Mouse (Mus musculus): Measurements from ENCODE around the gene Gnai3. TPM values are rescaled to one million over a fixed set of nuclear protein-coding genes. Genes with fewer than 3 reads are reported as not detected.

Gnai3 gene
- polyA plus RNA-seq, 1 experiment from 2014 or later, result 157 TPM

DNA sequence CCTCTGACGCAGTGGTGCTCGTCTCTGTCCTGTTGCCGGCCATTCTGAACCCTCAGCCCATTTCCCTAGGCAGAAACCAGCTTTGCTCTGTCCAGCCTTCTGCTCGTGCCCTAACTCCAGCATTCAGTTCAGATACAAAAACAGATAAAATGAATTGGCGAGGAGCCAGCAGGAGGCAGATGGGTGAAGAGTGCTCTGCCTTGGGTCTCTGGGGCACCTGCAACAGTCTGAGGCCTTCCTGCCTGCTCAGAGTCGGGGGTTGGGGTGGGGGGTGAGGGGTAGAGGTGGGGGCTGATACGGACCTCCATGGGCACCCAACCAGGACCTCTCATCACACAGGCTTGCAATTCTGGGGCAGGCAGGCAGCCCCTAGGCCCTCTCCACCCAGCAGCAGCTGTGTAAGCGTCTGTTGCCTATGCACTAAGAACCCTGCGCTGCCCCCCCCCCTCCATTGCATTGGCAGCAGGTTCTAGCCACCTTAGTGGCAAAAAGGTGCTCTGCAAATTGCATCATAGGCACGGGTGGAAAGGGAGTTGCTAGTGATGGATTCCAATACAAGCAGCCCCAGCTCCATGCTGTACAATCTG is 72.9 kb downstream of the Gnai3 start:
- WGBS, result 68% methylated on average over 10 of the region's 10 CpGs
- no peak overlapping the region for H3K4me2 ChIP-seq (ENCODE audit: low read length)
- peak overlapping the region; percentile 49 for H3K27ac ChIP-seq (ENCODE audit: low read depth, low read length)
- ATAC-seq, result peak; percentile 43; the same call in 1 of the 2 replicates
- no peaks in the 10 kb centered on the region for H3K27me3 ChIP-seq (replicated peaks; ENCODE audit: control insufficient read depth, insufficient read depth, low read length)
- no peaks in the 10 kb centered on the region for H3K9me3 ChIP-seq (replicated peaks; ENCODE audit: control insufficient read depth, low read length)
- DNase-seq (ENCODE audit: low spot score), result peak; percentile 46
- H3K4me1 ChIP-seq (ENCODE audit: control insufficient read depth, insufficient read depth, low read length), result no peaks in the 10 kb centered on the region
- no peak overlapping the region for H3K9ac ChIP-seq (ENCODE audit: low read length)
- peaks cover 46% of the 10 kb centered on the region for H3K36me3 ChIP-seq (ENCODE audit: control insufficient read depth, insufficient read depth, low read length)
- no peak overlapping the region for H3K4me3 ChIP-seq (ENCODE audit: low read depth, low read length)

DNA sequence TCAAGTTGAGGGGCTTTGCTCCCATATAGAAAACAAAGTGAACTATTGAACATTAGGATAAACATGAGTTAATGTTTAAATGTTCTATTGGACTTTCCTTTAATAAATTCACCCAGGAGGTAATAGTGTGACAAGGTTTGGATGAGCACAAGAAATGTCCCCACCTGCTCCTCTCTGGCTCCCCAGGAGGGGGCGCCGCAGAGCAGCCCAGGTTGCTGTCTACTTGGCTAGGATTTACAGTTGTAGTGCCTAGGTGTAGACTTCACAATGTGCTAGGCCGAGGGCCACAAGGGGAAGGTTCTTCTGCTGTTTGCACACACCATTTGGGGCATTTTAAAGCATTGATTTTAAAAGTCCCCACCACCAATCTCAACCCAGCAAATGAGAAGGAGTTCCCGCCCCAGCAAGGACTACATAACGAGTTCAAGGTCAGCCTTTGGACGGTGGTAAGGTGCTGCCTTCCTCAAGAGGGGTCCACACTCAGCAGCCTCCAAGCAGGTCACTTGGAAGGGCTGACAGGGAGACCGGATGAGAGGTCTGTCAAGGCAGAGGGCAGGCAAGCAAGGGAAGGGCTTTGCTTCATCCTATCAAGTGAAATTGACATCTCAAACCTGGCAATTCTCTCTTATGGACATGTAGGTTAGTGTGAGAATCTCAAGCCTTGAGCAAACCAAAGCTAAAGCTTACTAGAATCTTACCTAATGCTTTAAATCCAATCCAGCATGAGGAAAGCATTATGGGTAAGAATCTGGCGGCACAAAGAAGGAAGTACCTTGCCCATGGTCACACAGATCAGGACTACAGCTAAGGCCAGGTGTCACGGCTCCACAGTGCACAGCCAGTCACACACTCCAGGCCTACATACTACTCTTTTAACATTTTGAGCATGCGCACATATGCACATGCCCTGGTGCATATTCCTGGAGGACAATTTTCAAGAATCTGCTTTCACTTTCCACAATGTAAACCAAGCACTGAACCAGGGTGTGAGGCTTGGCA is 75.4 kb downstream of the Gnai3 start:
- Histone ChIP-seq H3K4me2 (ENCODE audit: low read length) (no peak overlapping the region), H3K27ac (ENCODE audit: low read depth, low read length) (no peak overlapping the region), H3K4me1 (ENCODE audit: control insufficient read depth, insufficient read depth, low read length) (no peaks in the 10 kb centered on the region), H3K36me3 (ENCODE audit: control insufficient read depth, insufficient read depth, low read length) (peaks cover 21% of the 10 kb centered on the region), H3K9me3 (replicated peaks; ENCODE audit: control insufficient read depth, low read length) (no peaks in the 10 kb centered on the region), H3K27me3 (replicated peaks; ENCODE audit: control insufficient read depth, insufficient read depth, low read length) (no peaks in the 10 kb centered on the region), H3K4me3 (ENCODE audit: low read depth, low read length) (no peak overlapping the region), H3K9ac (ENCODE audit: low read length) (no peak overlapping the region)
- DNase-seq (ENCODE audit: low spot score), result peak; percentile 36
- ATAC-seq, result 0 out of 2 replicates have a peak, but pooled peaks have one; percentile 13
- 69% methylated on average over 10 of the region's 10 CpGs for WGBS

DNA sequence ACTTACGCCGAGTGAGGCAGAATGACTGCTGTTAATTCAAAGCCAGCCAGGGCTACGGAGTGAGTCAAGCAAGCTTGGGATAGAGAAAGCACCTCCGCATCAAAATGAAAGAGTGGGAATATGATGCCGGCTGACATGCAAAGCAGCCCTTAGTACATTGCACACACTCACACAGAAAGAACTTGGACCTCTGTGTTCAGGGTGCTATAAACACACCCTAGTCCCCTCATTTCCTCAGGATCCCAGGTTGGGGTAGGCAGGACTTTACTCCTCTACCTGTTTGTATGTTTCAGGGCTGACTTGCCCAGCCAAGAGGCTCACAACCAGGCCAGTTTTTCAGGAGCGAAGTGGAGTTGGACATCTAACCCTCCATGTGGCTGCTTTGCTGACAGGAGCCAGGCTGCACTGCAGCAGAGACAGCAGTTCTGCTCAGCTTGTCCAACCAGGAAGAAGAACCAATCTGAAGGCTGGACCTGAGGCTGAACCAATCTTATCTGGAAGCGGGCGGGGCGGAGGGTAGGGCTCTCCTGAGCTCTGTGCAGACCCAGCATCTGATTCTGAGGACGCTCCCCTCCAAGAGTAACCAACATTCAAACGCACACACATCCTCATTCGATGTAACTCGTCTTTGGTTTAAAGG is 76.6 kb downstream of the Gnai3 start:
- DNase-seq (ENCODE audit: low spot score) (no peak), ATAC-seq (no peak)
- H3K27ac ChIP-seq (ENCODE audit: low read depth, low read length), result no peak overlapping the region
- 83% methylated on average over 13 of the region's 13 CpGs for WGBS
- peaks cover 9% of the 10 kb centered on the region; the same call in 1 of the 2 replicates for H3K36me3 ChIP-seq (ENCODE audit: control insufficient read depth, insufficient read depth, low read length)
- H3K4me3 ChIP-seq (ENCODE audit: low read depth, low read length), result no peak overlapping the region
- H3K4me1 ChIP-seq (ENCODE audit: control insufficient read depth, insufficient read depth, low read length), result no peaks in the 10 kb centered on the region
- H3K27me3 ChIP-seq (replicated peaks; ENCODE audit: control insufficient read depth, insufficient read depth, low read length), result no peaks in the 10 kb centered on the region
- no peak overlapping the region for H3K9ac ChIP-seq (ENCODE audit: low read length)
- H3K4me2 ChIP-seq (ENCODE audit: low read length), result no peak overlapping the region
- H3K9me3 ChIP-seq (replicated peaks; ENCODE audit: control insufficient read depth, low read length), result no peaks in the 10 kb centered on the region

DNA sequence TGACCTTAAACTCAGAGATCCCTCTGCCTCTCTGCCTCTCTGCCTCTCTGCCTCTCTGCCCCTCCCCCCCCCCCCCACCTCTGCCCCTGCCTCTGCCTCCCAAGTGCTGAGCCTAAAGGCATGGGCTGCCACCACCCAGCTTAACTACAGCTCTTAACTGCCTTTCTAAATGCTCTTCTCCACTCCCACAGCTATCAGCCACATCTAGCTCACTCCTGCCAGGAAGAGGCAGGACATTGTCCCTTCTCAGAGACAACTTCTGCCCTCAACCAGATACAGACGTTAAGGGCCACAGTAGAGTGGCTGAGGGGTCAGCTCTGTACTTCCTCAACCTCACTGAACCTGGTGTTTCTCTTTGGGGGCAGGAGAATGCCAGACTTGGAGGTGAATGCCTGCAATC is 77.1 kb downstream of the Gnai3 start:
- H3K36me3 ChIP-seq (ENCODE audit: control insufficient read depth, insufficient read depth, low read length), result peaks cover 4% of the 10 kb centered on the region; the same call in 1 of the 2 replicates
- DNase-seq (ENCODE audit: low spot score), result no peak
- 41% methylated on average over 1 of the region's 1 CpGs for WGBS
- no peaks in the 10 kb centered on the region for H3K27me3 ChIP-seq (replicated peaks; ENCODE audit: control insufficient read depth, insufficient read depth, low read length)
- no peak overlapping the region for H3K27ac ChIP-seq (ENCODE audit: low read depth, low read length)
- ATAC-seq, result no peak
- no peak overlapping the region for H3K4me2 ChIP-seq (ENCODE audit: low read length)
- H3K9me3 ChIP-seq (replicated peaks; ENCODE audit: control insufficient read depth, low read length), result no peaks in the 10 kb centered on the region
- H3K4me1 ChIP-seq (ENCODE audit: control insufficient read depth, insufficient read depth, low read length), result no peaks in the 10 kb centered on the region
- no peak overlapping the region for H3K4me3 ChIP-seq (ENCODE audit: low read depth, low read length)
- H3K9ac ChIP-seq (ENCODE audit: low read length), result no peak overlapping the region

DNA sequence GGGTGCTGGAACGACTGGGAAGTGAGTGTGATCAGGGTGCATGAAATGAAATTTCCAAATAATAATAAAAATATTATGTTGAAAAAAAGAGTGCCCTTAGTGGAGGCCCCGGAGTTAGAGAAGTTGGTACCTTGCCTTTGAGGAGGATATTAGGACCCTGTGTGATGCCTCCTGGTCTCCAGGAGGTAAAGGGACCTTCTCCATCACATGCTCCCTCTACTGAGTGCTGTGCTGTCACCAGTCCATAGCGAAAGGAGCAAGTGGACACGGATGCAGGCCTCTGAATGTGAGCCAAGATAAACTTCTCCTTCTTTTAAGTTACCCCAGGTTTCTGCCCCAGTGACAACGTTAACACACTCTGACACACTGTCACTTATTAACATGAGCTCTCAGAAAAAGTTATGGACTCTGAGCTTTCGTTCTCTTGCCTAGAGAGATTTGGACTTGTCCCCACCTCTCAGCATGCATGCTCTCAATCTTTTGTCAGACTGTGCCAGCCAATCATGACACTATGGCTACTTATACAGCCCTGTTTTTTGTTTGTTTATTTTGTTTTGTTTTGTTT is 78.5 kb downstream of the Gnai3 start:
- no peaks in the 10 kb centered on the region for H3K4me1 ChIP-seq (ENCODE audit: control insufficient read depth, insufficient read depth, low read length)
- H3K27ac ChIP-seq (ENCODE audit: low read depth, low read length), result no peak overlapping the region
- H3K9me3 ChIP-seq (replicated peaks; ENCODE audit: control insufficient read depth, low read length), result no peaks in the 10 kb centered on the region
- ATAC-seq (no peak), DNase-seq (ENCODE audit: low spot score) (no peak)
- WGBS, result 68% methylated on average over 6 of the region's 6 CpGs
- H3K36me3 ChIP-seq (ENCODE audit: control insufficient read depth, insufficient read depth, low read length), result peaks cover 4% of the 10 kb centered on the region; the same call in 1 of the 2 replicates
- no peak overlapping the region for H3K4me2 ChIP-seq (ENCODE audit: low read length)
- H3K27me3 ChIP-seq (replicated peaks; ENCODE audit: control insufficient read depth, insufficient read depth, low read length), result no peaks in the 10 kb centered on the region
- H3K4me3 ChIP-seq (ENCODE audit: low read depth, low read length), result no peak overlapping the region
- H3K9ac ChIP-seq (ENCODE audit: low read length), result no peak overlapping the region

DNA sequence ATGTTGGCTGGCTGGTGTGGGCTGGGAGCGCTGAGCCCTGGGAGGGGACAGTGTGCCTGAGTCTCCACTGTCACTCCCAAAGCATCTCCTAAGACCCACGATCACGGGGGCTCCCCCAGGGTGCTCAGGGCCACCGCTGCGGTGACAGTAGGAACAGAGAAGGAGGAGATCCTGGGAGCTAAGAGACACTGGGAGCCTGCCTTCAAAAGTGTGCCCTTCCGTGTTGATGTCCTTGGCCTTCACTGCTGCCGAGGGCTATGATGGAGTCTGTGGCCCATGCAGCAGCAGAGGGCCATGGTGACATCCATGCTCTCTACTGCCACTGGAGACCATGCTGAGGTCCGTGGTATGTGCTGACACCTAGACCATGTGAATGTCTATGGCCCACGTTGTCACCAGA is 80.4 kb downstream of the Gnai3 start:
- H3K36me3 ChIP-seq (ENCODE audit: control insufficient read depth, insufficient read depth, low read length), result no peaks in the 10 kb centered on the region
- no peak overlapping the region for H3K9ac ChIP-seq (ENCODE audit: low read length)
- ATAC-seq, result no peak
- WGBS, result 85% methylated on average over 9 of the region's 9 CpGs
- H3K4me2 ChIP-seq (ENCODE audit: low read length), result no peak overlapping the region
- no peaks in the 10 kb centered on the region for H3K9me3 ChIP-seq (replicated peaks; ENCODE audit: control insufficient read depth, low read length)
- H3K27me3 ChIP-seq (replicated peaks; ENCODE audit: control insufficient read depth, insufficient read depth, low read length), result no peaks in the 10 kb centered on the region
- H3K4me3 ChIP-seq (ENCODE audit: low read depth, low read length), result no peak overlapping the region
- H3K27ac ChIP-seq (ENCODE audit: low read depth, low read length), result no peak overlapping the region
- no peak for DNase-seq (ENCODE audit: low spot score)
- H3K4me1 ChIP-seq (ENCODE audit: control insufficient read depth, insufficient read depth, low read length), result no peaks in the 10 kb centered on the region

DNA sequence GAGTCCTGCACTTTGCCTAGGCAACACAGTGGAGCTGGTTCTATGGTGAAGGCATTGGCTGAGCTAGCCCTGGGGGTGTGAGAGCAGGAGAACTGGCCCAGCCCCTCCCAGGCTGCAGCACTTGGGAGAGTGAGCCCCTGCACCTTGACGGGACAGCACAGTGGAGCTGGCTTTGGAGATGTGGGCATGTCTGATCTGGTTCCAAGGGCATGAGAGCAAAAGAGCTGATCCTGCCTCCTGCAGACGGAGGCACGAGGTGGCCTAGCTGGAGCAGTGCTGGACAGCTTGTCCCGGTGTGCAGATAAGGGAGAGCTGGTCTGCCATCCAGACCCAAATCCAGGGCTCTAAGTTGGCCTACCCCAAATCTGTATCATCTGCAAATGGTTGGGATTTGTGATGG is 81.3 kb downstream of the Gnai3 start:
- H3K27ac ChIP-seq (ENCODE audit: low read depth, low read length), result no peak overlapping the region

DNA sequence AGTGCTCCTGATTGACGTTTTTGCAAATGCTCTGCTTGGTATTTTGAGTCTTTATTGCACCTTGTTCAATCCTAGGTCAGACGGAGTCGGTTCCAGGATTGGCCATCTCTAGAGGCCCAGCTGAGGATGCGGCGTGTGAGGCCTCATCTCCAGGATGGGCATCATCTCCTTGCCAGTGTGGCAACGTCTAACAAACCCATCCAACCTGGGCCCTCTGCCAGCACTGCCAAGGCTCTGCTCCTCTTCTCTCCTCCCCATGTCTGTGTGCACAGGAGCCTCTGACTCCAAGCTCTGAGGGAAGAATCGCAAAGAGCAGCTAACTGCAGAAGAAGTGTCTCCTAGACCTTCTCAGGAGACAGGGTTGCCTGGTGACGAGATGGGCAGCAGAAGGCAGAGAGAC is 83.3 kb downstream of the Gnai3 start:
- Histone ChIP-seq H3K27ac (ENCODE audit: low read depth, low read length) (no peak overlapping the region), H3K9ac (ENCODE audit: low read length) (no peak overlapping the region), H3K4me3 (ENCODE audit: low read depth, low read length) (no peak overlapping the region), H3K9me3 (replicated peaks; ENCODE audit: control insufficient read depth, low read length) (no peaks in the 10 kb centered on the region), H3K27me3 (replicated peaks; ENCODE audit: control insufficient read depth, insufficient read depth, low read length) (no peaks in the 10 kb centered on the region), H3K36me3 (ENCODE audit: control insufficient read depth, insufficient read depth, low read length) (no peaks in the 10 kb centered on the region), H3K4me2 (ENCODE audit: low read length) (no peak overlapping the region), H3K4me1 (ENCODE audit: control insufficient read depth, insufficient read depth, low read length) (no peaks in the 10 kb centered on the region)
- 81% methylated on average over 8 of the region's 8 CpGs for WGBS
- ATAC-seq (no peak), DNase-seq (ENCODE audit: low spot score) (no peak)

More for the DNA sequence above, 81.3 kb downstream of the Gnai3 start:
- no peaks in the 10 kb centered on the region for H3K27me3 ChIP-seq (replicated peaks; ENCODE audit: control insufficient read depth, insufficient read depth, low read length)
- 77% methylated on average over 4 of the region's 4 CpGs for WGBS
- no peak overlapping the region for H3K4me3 ChIP-seq (ENCODE audit: low read depth, low read length)
- no peaks in the 10 kb centered on the region for H3K36me3 ChIP-seq (ENCODE audit: control insufficient read depth, insufficient read depth, low read length)
- no peaks in the 10 kb centered on the region for H3K9me3 ChIP-seq (replicated peaks; ENCODE audit: control insufficient read depth, low read length)
- no peak for ATAC-seq
- no peak for DNase-seq (ENCODE audit: low spot score)
- no peaks in the 10 kb centered on the region for H3K4me1 ChIP-seq (ENCODE audit: control insufficient read depth, insufficient read depth, low read length)
- H3K9ac ChIP-seq (ENCODE audit: low read length), result no peak overlapping the region
- no peak overlapping the region for H3K4me2 ChIP-seq (ENCODE audit: low read length)

Measured in forebrain, embryonic 14.5 days (tissue).